Comparison of ENCODE assay signal across 18 mouse cellular contexts in genomic region chr9:61242167-61242860, GRCm38 (mm10).
A peak's percentile ranks its signal among the peaks of the same experiment; 100 is the strongest.
DNase-seq lines count a peak whose midpoint lies in the region; ATAC-seq lines count a peak whose summit lies in the region.
"Had no signal": no experiment of that assay in that cellular context is flagged by ENCODE, and none has a peak within 500 bp of the region (broad histone marks: within the 10 kb centered on the region; RNA-seq: fewer than 3 reads in every experiment).

No protein-coding gene starts in this region.

- DNase-seq in forebrain, embryonic 14.5 days (ENCODE audit: low spot score): no peak
- DNase-seq in midbrain, embryonic 10.5 days (ENCODE audit: low spot score): no peak
- peak; percentile 56 to 60 for DNase-seq in B cell, adult 2 months
- no peak for DNase-seq in c-Kit-positive CD71-positive TER-119-positive erythroid progenitor cells, embryonic 14.5 days (ENCODE audit: low spot score)
- DNase-seq in kidney, postnatal 36 days: no peak
- DNase-seq: adrenal gland, postnatal 36 days; cerebellum, adult 8-10 months; kidney, adult 11 months; liver, embryonic 13.5 days; lung, embryonic 14.5 days; retina, postnatal 1 day; thymus, postnatal 4 days had no signal

- no peak overlapping the region for H3K4me3 ChIP-seq in forebrain, embryonic 14.5 days (ENCODE audit: low read depth, low read length)
- H3K4me3 ChIP-seq in forebrain, embryonic 13.5 days: no peak overlapping the region
- no peak overlapping the region for H3K4me3 ChIP-seq in midbrain, embryonic 10.5 days
- H3K4me3 ChIP-seq in midbrain, embryonic 13.5 days (replicated peaks): no peak overlapping the region
- H3K4me3 ChIP-seq: heart, embryonic 13.5 days; liver, embryonic 13.5 days; myocyte had no signal

- H3K9ac ChIP-seq in forebrain, embryonic 14.5 days (ENCODE audit: low read length): no peak overlapping the region
- H3K9ac ChIP-seq in forebrain, embryonic 13.5 days: no peak overlapping the region
- no peak overlapping the region for H3K9ac ChIP-seq in midbrain, embryonic 13.5 days (replicated peaks)
- H3K9ac ChIP-seq: heart, embryonic 13.5 days; liver, embryonic 13.5 days; lung, embryonic 14.5 days had no signal

- no peaks in the 10 kb centered on the region for H3K36me3 ChIP-seq in forebrain, embryonic 14.5 days (ENCODE audit: control insufficient read depth, insufficient read depth, low read length)
- no peaks in the 10 kb centered on the region for H3K36me3 ChIP-seq in forebrain, embryonic 13.5 days (ENCODE audit: poor library complexity, severe bottlenecking)
- H3K36me3 ChIP-seq in midbrain, embryonic 10.5 days: no peaks in the 10 kb centered on the region
- no peaks in the 10 kb centered on the region for H3K36me3 ChIP-seq in midbrain, embryonic 13.5 days
- H3K36me3 ChIP-seq: heart, embryonic 13.5 days; liver, embryonic 13.5 days had no signal

- H3K4me2 ChIP-seq in forebrain, embryonic 14.5 days (ENCODE audit: low read length): no peak overlapping the region
- no peak overlapping the region for H3K4me2 ChIP-seq in forebrain, embryonic 13.5 days
- H3K4me2 ChIP-seq in midbrain, embryonic 13.5 days (replicated peaks): no peak overlapping the region
- H3K4me2 ChIP-seq: heart, embryonic 13.5 days; liver, embryonic 13.5 days; lung, embryonic 14.5 days had no signal

- H3K9me3 ChIP-seq in forebrain, embryonic 14.5 days (replicated peaks; ENCODE audit: control insufficient read depth, low read length): 0 out of 2 replicates have a peak, but pooled peaks cover 5% of the 10 kb centered on the region
- H3K9me3 ChIP-seq in forebrain, embryonic 13.5 days (replicated peaks): peaks cover 11% of the 10 kb centered on the region; the same call in 1 of the 2 replicates
- peaks cover 10% of the 10 kb centered on the region for H3K9me3 ChIP-seq in midbrain, embryonic 10.5 days (replicated peaks)
- 0 out of 2 replicates have a peak, but pooled peaks cover 2% of the 10 kb centered on the region for H3K9me3 ChIP-seq in midbrain, embryonic 13.5 days
- H3K9me3 ChIP-seq: liver, embryonic 13.5 days had no signal

- H3K27ac ChIP-seq in forebrain, embryonic 14.5 days (ENCODE audit: low read depth, low read length): no peak overlapping the region
- no peak overlapping the region for H3K27ac ChIP-seq in forebrain, embryonic 13.5 days
- peak overlapping the region; percentile 59 for H3K27ac ChIP-seq in midbrain, embryonic 10.5 days (replicated peaks)
- H3K27ac ChIP-seq in midbrain, embryonic 13.5 days: no peak overlapping the region
- H3K27ac ChIP-seq: heart, embryonic 13.5 days; hindbrain, postnatal 0 days; liver, embryonic 13.5 days had no signal

- peaks cover 3% of the 10 kb centered on the region; the same call in 1 of the 2 replicates for H3K27me3 ChIP-seq in forebrain, embryonic 14.5 days (replicated peaks; ENCODE audit: control insufficient read depth, insufficient read depth, low read length)
- H3K27me3 ChIP-seq in forebrain, embryonic 13.5 days: peaks cover 14% of the 10 kb centered on the region
- peaks cover 38% of the 10 kb centered on the region for H3K27me3 ChIP-seq in midbrain, embryonic 10.5 days (ENCODE audit: low read depth, poor library complexity, severe bottlenecking)
- H3K27me3 ChIP-seq in midbrain, embryonic 13.5 days: peaks cover 5% of the 10 kb centered on the region; the same call in 1 of the 2 replicates
- H3K27me3 ChIP-seq: liver, embryonic 13.5 days had no signal

- H3K4me1 ChIP-seq in forebrain, embryonic 14.5 days (ENCODE audit: control insufficient read depth, insufficient read depth, low read length): peaks cover 20% of the 10 kb centered on the region
- H3K4me1 ChIP-seq in forebrain, embryonic 13.5 days: peaks cover 38% of the 10 kb centered on the region
- peaks cover 60% of the 10 kb centered on the region for H3K4me1 ChIP-seq in midbrain, embryonic 10.5 days
- peaks cover 52% of the 10 kb centered on the region for H3K4me1 ChIP-seq in midbrain, embryonic 13.5 days (replicated peaks)
- H3K4me1 ChIP-seq: heart, embryonic 13.5 days; liver, embryonic 13.5 days had no signal

- 0 out of 2 replicates have a peak, but pooled peaks have one; percentile 37 for ATAC-seq in forebrain, embryonic 14.5 days
- no peak for ATAC-seq in forebrain, embryonic 13.5 days
- no peak for ATAC-seq in midbrain, embryonic 13.5 days
- ATAC-seq in megakaryocyte, adult 5-6 weeks (ENCODE audit: poor library complexity, severe bottlenecking): peak; percentile 83
- ATAC-seq: hindbrain, postnatal 0 days had no signal

- 67% methylated on average over 9 of the region's 9 CpGs for WGBS in forebrain, embryonic 14.5 days
- WGBS in forebrain, embryonic 13.5 days: 68% methylated on average over 9 of the region's 9 CpGs
- 73% methylated on average over 9 of the region's 9 CpGs for WGBS in midbrain, embryonic 10.5 days
- 58% methylated on average over 9 of the region's 9 CpGs for WGBS in midbrain, embryonic 13.5 days

Comparison
In these comparisons a context has a peak if more than half of its experiments do, and no peak if none do; other contexts are left out.
1. ATAC-seq: peak in forebrain, embryonic 14.5 days (single experiment) and megakaryocyte, adult 5-6 weeks (single experiment); none in forebrain, embryonic 13.5 days (single experiment) and midbrain, embryonic 13.5 days (single experiment).
2. DNase-seq: peak in B cell, adult 2 months (2 of 2); none in forebrain, embryonic 14.5 days (single experiment), midbrain, embryonic 10.5 days (single experiment), c-Kit-positive CD71-positive TER-119-positive erythroid progenitor cells, embryonic 14.5 days (single experiment) and kidney, postnatal 36 days (0 of 2).